Mouse (Mus musculus): ENCODE measurements around the gene Sltm. TPM values are rescaled to one million over a fixed set of nuclear protein-coding genes. Genes with fewer than 3 reads are reported as not detected.
"Not testable (repeated sequence)": the region's sequence is repeated elsewhere in the genome, so short reads cannot be mapped to it uniquely, and the experiment has no call there.

Sltm gene
- total and polyA plus RNA-seq, 3 experiments: 44.0 to 70.0 (median 62.3) TPM

DNA sequence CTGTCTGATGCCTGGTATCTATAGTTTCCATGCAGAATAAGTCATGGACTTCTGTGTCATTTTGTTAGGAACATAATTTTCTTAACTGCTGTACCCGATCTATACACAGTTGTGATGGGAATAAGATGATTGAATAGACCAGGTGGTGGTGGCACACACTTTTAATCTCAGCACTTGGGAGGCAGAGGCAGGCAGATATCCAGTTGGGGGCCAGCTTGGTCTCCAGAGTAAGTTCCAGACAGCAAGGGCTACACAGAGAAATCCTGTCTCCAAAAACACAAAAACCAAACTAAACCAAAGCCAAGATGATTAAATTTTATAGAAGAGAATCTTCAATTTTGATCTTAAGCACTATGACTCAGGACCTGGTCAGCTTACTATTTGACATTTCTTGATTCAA is 2.3 kb downstream of the Sltm start:
- no peak for DNase-seq (ENCODE audit: low read depth, low spot score)
- Histone ChIP-seq H3K9ac (ENCODE audit: control insufficient read depth, low read depth, low read length, poor library complexity, severe bottlenecking) (no peak overlapping the region), H3K27ac (ENCODE audit: control insufficient read depth, low read depth, low read length) (no peak overlapping the region), H3K4me1 (ENCODE audit: control insufficient read depth in 1 of 2, insufficient read depth in 2 of 2, low read length in 2 of 2) (peaks cover 7 to 13% of the 10 kb centered on the region in 2 experiments), H3K36me3 (ENCODE audit: control insufficient read depth in 1 of 2, insufficient read depth in 2 of 2, low read length in 2 of 2) (peaks cover 30 to 39% of the 10 kb centered on the region in 2 experiments), H3K27me3 (ENCODE audit: control insufficient read depth in 1 of 2, insufficient read depth in 2 of 2, low read length in 2 of 2) (no peaks in the 10 kb centered on the region), H3K4me3 (ENCODE audit: control insufficient read depth in 1 of 2, insufficient read depth in 1 of 2, low read depth in 2 of 2, low read length in 2 of 2) (no peak overlapping the region; a peak in 1 of 4 replicates), H3K9me3 (replicated peaks; ENCODE audit: insufficient read depth, low read length) (no peaks in the 10 kb centered on the region), H3K79me2 (ENCODE audit: control insufficient read depth, insufficient read depth, low read length, poor library complexity) (peaks cover 48% of the 10 kb centered on the region)
- TF ChIP-seq JUND (IDR thresholded peaks at IDR 0.05; ENCODE audit: low read depth, low read length) (no peak), ELF1 (IDR thresholded peaks at IDR 0.05; ENCODE audit: low read depth, low read length) (no peak), MYC (IDR thresholded peaks at IDR 0.05; ENCODE audit: low read depth, low read length) (no peak), MAZ (IDR thresholded peaks at IDR 0.05; ENCODE audit: low read depth, low read length) (no peak), MEF2A (IDR thresholded peaks at IDR 0.05; ENCODE audit: extremely low read depth, insufficient replicate concordance, low read depth, low read length, poor library complexity, severe bottlenecking) (no peak), NELFE (IDR thresholded peaks at IDR 0.05; ENCODE audit: low read depth, low read length) (no peak), RAD21 (IDR thresholded peaks at IDR 0.05; ENCODE audit: low read depth, low read length) (no peak), CHD2 (IDR thresholded peaks at IDR 0.05; ENCODE audit: low read length) (no peak), EP300 (IDR thresholded peaks at IDR 0.05; ENCODE audit: low read depth in 1 of 2, low read length in 2 of 2) (no peak), TAL1 (IDR thresholded peaks at IDR 0.05; ENCODE audit: low read length) (no peak), GABPA (IDR thresholded peaks at IDR 0.05; ENCODE audit: low read depth, low read length) (no peak), USF1 (IDR thresholded peaks at IDR 0.05; ENCODE audit: low read depth, low read length) (no peak), ZNF384 (IDR thresholded peaks at IDR 0.05; ENCODE audit: low read depth, low read length) (no peak), MXI1 (IDR thresholded peaks at IDR 0.05; ENCODE audit: low read depth, low read length) (no peak), RCOR1 (IDR thresholded peaks at IDR 0.05; ENCODE audit: low read depth, low read length) (no peak)

DNA sequence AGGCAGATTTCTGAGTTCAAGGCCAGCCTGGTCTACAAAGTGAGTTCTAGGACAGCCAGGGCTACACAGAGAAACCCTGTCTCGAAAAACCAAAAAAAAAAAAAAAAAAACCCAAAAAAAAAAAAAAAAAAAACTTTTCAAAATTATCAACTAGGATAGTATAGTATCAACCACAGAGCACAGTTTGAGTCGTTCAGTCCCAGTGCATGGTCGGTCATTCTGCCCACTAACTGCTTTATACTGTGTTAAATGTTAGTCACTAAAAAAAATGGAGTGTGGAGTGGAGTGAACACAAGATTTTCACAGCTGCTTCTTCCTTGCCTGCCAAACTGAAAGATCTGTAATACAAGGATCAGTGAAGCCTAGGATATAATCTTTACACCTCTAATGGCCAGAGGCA is 4.0 kb downstream of the Sltm start:
- not testable (repeated sequence) for DNase-seq (ENCODE audit: low read depth, low spot score); H3K9ac ChIP-seq (ENCODE audit: control insufficient read depth, low read depth, low read length, poor library complexity, severe bottlenecking); H3K27me3 ChIP-seq (ENCODE audit: control insufficient read depth in 1 of 2, insufficient read depth in 2 of 2, low read length in 2 of 2); H3K4me3 ChIP-seq (ENCODE audit: control insufficient read depth in 1 of 2, insufficient read depth in 1 of 2, low read depth in 2 of 2, low read length in 2 of 2); H3K27ac ChIP-seq (ENCODE audit: control insufficient read depth, low read depth, low read length); H3K9me3 ChIP-seq (replicated peaks; ENCODE audit: insufficient read depth, low read length)
- peaks cover 5 to 13% of the 10 kb centered on the region in 2 experiments for H3K4me1 ChIP-seq (ENCODE audit: control insufficient read depth in 1 of 2, insufficient read depth in 2 of 2, low read length in 2 of 2)
- peaks cover 54% of the 10 kb centered on the region for H3K79me2 ChIP-seq (ENCODE audit: control insufficient read depth, insufficient read depth, low read length, poor library complexity)
- peak; percentile 51 for TF ChIP-seq ZNF384 (IDR thresholded peaks at IDR 0.05; ENCODE audit: low read depth, low read length)
- H3K36me3 ChIP-seq (ENCODE audit: control insufficient read depth in 1 of 2, insufficient read depth in 2 of 2, low read length in 2 of 2): peaks cover 34 to 39% of the 10 kb centered on the region in 2 experiments

DNA sequence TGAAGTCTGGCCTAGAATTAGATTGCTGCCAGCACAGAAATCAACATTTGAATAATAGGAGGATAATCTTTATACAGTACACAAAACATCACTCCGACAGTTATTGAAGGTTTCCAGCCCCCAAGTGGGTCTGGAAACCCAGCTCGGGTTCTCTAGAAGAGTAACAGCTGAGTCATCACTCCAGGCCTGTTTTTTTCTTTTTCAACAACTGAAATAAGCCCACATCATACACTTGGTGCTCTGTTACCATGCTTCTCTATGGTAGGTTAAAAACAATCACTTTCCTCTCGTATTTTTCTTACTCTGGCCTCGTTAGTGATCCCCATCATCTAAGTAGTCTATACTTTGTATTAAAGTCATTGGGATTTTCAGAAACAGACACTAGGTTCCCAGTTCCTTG is 5.8 kb downstream of the Sltm start:
- DNase-seq (ENCODE audit: low read depth, low spot score): no peak
- TF ChIP-seq ZMIZ1 (IDR thresholded peaks at IDR 0.05; ENCODE audit: low read depth, low read length): no peak
- TF ChIP-seq ZNF384 (IDR thresholded peaks at IDR 0.05; ENCODE audit: low read depth, low read length): 0 out of 2 replicates have a peak, but pooled peaks have one; percentile 17
- H3K79me2 ChIP-seq (ENCODE audit: control insufficient read depth, insufficient read depth, low read length, poor library complexity): peaks cover 57% of the 10 kb centered on the region
- no peaks in the 10 kb centered on the region for H3K27me3 ChIP-seq (ENCODE audit: control insufficient read depth in 1 of 2, insufficient read depth in 2 of 2, low read length in 2 of 2)
- no peaks in the 10 kb centered on the region for H3K9me3 ChIP-seq (replicated peaks; ENCODE audit: insufficient read depth, low read length)
- no peak overlapping the region for H3K4me3 ChIP-seq (ENCODE audit: control insufficient read depth in 1 of 2, insufficient read depth in 1 of 2, low read depth in 2 of 2, low read length in 2 of 2)
- H3K4me1 ChIP-seq (ENCODE audit: control insufficient read depth in 1 of 2, insufficient read depth in 2 of 2, low read length in 2 of 2): peaks cover 5 to 13% of the 10 kb centered on the region in 2 experiments
- H3K9ac ChIP-seq (ENCODE audit: control insufficient read depth, low read depth, low read length, poor library complexity, severe bottlenecking): no peak overlapping the region
- peaks cover 39 to 42% of the 10 kb centered on the region in 2 experiments for H3K36me3 ChIP-seq (ENCODE audit: control insufficient read depth in 1 of 2, insufficient read depth in 2 of 2, low read length in 2 of 2)
- no peak overlapping the region for H3K27ac ChIP-seq (ENCODE audit: control insufficient read depth, low read depth, low read length)
